Mouse (Mus musculus): ENCODE measurements around the gene Vav3. TPM values are rescaled to one million over a fixed set of nuclear protein-coding genes. Genes with fewer than 3 reads are reported as not detected.

Vav3 gene
- total RNA-seq (2021) = 1 to 10 TPM; 7.0 to 8.1 TPM
- long read RNA-seq, full-length matches to known transcripts = 1 of 3 reads
- long read RNA-seq, partial matches to known transcripts = 0 of 3 reads
- long read RNA-seq, other reads (novel, unspliced or antisense) = 2 of 3 reads

- peak; percentile 51 to 71 for DNase-seq (ENCODE audit: low spot score in 2 of 2)
These were observed at the start of gene Vav3 for GRCm38 (mm10) chr3:109340274-109341070. Gene Vav3 (plus strand): TSS chr3:109340653.

DNA sequence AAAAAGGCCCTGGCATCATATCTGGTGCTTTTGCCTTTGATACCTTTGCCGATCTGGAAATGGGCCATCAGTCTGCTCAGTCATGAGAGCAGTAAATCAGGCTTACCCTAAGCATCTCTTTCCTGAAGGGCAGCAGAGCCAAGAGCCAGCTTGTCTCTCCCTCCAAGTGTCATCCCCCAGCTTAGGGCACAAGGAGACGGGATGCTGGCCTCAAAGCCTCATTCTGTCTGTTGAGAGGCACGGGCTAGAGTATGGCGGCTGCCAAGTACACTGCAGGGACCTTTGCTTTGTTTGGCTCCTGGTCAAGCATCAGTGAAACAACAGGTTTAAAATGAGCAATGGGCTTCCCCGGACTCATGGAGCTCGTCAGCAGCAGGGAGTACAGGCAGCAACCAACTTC lies 41.6 kb upstream of the Vav3 start:
- DNase-seq (ENCODE audit: low spot score in 2 of 2) = no peak

- DNase-seq (ENCODE audit: low spot score in 2 of 2) = no peak
These were observed 41.0 kb upstream of the Vav3 start for GRCm38 (mm10) chr3:109299303-109300074.

DNA sequence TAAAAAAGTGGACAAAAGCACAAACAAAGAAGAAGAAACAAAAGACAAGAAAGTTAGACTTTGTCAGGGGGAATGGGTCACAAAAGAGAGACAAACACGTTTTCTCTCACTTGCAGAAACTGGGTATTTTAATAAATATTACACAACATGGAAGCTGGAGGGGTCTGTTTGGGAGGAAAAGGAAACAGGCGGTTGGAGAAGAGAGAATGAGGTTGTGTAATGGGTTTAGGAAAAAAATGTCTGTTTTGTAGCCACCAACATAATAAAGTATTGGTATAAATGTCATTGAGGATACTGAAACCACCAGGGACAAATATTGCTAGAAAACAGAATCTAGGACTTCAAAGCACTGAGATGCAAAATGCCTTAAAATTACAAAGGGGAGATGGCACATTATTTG lies 38.4 kb upstream of the Vav3 start:
- DNase-seq (ENCODE audit: low spot score in 2 of 2) = no peak

GRCm38 (mm10) chr3:109307406-109307805 lies 33.0 kb upstream of the Vav3 start:
- DNase-seq (ENCODE audit: low spot score in 2 of 2) = peak; percentile 17 to 35

DNA sequence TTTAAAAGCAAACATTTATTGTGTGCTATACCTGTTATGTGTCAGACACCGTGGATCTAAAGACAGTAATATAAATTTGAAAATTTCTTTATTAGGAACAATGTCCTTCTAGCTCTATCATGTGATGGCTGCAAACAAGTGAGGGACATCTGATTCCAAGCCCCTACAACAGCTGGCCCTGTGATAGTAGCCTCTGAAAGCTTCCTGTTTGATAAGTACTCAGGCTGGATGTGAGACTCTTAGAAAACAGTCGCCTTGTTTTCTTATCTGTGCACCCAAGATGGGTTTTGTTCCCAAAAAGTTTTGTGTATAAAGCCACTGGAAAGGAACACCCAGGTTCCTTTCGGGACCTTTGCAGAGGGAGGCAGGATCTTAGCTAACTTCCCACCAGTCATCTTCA lies 32.0 kb upstream of the Vav3 start:
- DNase-seq (ENCODE audit: low spot score in 2 of 2) = no peak

DNA sequence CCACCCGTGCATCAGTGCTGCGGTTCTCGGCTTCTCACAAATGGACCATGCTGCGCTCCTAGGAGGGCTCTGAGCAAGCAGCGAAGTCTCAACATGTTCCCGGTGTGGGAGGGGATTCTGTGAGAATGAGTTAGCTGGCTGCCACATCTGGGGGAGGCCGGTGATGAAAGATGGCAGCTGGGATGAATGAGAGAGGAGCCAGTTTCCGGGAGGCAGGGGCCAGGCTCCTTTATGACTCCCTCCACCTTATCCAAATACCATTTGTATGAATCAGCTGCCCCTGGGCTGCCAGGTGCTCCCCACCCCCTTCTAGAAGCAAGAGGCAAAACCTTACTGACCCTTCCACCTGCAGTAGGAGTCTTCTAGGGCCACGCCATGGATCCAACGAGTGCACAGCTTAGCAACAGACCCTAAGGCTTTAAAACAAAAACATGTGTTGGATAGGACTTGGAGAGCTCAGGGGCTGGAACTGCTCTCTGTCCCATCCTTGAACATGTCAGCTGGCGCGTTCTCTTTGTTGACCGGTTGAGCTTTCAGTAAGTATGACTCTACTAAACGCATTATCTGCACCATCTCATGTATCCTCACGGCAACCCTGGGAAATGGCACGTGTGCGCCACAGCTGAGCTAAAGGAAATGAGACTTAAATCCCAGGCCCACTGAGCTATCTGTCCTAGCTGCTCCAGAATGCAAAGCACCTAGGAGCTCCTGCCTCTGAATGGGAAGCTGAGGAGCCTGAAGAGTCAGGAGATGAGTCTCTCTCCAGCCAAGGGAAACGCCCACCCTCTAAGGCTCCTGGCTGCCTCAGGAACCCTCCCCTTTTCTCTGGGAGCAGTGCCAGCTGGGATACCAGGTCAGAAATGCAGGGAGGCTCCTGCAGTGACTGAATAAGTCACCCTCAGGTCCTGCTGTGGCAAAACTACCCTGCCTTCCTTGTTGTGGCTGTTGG lies 30.9 kb upstream of the Vav3 start:
- no peak for DNase-seq (ENCODE audit: low spot score in 2 of 2)

DNA sequence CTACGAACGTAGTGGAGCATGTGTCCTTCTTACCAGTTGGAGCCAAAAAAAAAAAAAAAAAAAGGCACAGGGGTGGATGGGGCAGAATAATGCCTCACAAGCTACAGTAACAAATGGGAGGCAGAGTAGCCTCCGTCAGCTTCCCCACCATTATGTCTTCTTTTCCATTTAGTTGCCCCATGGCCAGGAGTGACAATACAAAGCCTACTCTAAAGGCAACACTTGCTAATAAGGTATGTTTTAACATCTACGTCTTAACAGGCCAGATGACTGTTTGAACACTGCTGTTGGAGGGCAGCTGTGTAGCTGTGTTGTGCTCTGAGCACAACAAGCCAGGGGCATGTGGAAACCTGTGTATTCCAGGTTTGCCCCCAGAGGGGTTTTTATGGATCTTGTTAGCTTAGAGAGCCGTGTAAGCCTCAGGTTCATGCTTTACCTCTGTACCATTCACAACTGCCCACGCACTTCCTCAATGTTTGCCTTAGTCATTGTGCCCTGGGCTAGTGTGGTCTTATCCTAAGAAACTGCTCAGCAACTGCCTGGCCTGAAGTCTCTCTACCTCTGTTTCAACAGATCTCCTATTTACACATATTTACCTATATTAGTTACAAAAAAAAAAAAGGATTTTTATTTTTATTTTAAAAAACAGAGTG lies 29.2 kb upstream of the Vav3 start:
- no peak for DNase-seq (ENCODE audit: low spot score in 2 of 2)

DNA sequence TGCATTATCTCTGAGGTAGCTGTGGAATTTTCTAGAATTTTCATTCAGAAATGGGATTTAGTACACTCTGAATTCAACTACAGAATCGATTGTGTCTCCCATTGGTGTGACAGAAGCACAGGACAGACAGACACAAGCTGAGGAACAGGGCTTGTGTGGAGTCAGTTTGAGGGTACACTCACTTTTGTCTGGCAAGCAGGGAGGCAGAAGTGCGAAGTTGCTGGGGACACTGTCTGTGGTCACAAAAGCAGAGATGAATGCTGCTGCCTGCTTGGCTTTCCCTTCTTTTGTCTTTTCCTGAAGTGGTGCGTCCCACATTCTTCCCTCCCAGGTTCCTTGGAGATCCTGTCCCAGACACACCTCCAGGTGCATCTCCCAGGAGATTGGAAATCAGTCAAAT lies 28.6 kb upstream of the Vav3 start:
- no peak for DNase-seq (ENCODE audit: low spot score in 2 of 2)

- no peak for DNase-seq (ENCODE audit: low spot score in 2 of 2)
These were observed 27.0 kb upstream of the Vav3 start for GRCm38 (mm10) chr3:109313501-109313900.

DNA sequence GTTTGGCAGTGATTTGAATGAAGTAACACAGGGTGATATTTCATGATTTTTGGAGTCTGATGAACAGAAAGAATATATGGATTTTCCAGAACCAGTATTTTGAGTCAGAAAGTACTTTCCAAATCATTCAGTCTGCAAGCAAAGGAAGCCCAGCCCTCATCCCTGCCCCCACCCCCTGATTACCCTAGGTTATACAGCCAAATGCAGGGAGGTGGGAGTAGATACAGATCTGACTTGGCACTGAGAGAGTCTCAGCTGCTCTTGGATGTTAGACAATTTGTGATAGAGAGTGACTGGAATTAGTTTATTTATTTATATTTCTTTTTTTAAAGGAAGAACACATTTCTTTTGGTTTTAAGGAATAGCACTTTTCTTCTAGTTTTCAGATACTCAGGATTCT lies 18.2 kb upstream of the Vav3 start:
- no peak for DNase-seq (ENCODE audit: low spot score in 2 of 2)

DNA sequence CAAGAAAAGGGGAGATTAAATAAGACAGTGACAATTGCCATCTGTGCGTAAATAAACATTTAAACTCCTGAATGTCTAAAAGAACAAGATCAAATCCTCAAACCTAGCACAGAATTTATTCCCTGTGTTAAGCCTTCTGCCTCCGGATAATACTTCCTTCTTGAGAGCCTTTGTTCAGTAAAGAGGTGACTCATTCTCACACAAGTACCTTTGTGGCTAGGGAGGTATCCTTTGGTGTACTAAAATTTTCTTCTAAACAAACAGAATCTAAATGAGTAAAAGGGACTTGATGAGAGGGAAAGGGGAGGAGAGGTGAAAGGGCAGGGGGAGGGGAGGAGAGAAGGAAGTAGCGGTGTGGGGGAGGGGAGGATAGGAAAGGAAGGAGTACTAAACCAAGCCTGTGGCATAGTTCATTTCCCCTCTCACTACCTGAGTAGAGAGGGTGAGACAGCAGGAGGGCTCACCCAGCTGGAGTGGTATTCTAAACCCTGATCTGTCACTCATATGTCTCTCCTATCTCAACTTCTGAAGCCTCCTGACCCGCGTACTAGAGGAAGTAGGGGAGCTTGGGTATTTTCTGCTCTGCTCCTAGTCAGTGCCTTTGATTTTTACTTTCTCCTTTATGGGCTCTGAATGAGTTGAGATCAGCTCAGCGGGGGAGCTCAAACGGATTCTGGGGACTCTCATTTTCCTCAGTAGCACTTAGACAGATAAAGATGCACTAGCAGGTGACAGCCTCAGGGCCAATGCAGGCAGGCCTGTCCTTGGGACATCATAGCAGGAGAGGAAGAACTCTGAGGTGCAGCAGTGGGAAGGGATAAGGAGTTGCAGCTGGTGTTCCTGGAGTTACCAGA lies 16.8 kb upstream of the Vav3 start:
- DNase-seq (ENCODE audit: low spot score in 2 of 2) = no peak

DNA sequence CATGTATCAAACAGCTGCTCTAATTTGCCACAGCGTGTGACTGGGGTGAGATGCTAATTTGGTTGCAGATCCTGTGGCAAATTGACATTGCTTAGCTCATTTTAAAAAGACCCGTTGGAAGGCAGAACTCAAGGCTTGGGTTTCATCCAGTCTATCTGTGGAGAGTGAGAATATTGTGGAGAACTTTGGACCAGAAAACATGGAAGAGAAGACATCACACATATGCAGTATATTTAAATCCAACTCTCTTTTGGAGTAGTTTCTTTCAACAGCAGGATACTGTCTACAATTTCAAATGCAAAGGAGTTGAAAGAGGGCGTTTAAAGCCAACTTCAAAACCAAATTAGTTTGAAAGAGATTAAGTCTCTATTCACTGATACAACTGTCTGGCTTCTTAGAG lies 13.3 kb upstream of the Vav3 start:
- no peak for DNase-seq (ENCODE audit: low spot score in 2 of 2)

- no peak for DNase-seq (ENCODE audit: low spot score in 2 of 2)
These were observed 7.7 kb upstream of the Vav3 start for GRCm38 (mm10) chr3:109332755-109333154.

DNA sequence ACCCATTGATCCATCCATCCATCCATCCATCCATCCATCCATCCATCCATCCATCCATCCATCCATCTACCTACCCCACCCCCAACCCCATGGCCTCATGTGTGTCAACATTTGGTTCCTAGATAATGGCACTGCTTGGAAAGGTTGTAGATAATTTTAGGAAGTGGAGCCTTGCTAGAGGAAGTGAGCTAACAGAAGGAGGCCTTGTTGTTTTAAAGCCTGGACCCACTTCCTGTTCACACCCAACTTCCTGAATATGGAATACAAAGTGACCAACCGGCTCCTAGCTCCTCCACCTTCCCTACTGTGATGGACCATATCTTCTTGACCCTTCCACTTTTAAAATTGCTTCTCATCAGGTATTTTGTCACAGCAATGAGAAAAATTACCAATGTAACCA lies 5.0 kb upstream of the Vav3 start:
- DNase-seq (ENCODE audit: low spot score in 2 of 2) = no peak

DNA sequence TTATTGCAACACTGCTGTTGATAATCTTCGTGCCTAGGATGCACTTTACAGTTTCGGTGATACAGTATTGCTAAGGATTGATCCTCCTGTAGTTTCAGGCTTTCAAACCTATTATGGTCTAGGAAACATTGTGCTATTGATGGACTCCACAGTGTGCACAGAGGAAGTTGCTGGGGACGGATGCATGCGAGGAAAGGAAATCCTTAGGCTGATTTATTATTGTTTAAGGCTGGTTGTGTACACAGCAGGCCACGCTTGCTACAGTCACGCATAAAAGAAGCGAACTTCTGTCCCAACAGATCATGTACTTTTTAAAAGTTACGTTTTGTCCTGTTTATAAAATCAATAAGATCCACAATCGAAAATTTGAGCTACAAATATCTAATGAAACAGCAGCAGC lies 1.2 kb upstream of the Vav3 start:
- no peak for DNase-seq (ENCODE audit: low spot score in 2 of 2)

GRCm38 (mm10) chr3:109339941-109340273 lies 546 bp upstream of the Vav3 start:
- peak; percentile 22 to 43 for DNase-seq (ENCODE audit: low spot score in 2 of 2)

GRCm38 (mm10) chr3:109341071-109341480 lies 623 bp downstream of the Vav3 start:
- no peak for DNase-seq (ENCODE audit: low spot score in 2 of 2)

DNA sequence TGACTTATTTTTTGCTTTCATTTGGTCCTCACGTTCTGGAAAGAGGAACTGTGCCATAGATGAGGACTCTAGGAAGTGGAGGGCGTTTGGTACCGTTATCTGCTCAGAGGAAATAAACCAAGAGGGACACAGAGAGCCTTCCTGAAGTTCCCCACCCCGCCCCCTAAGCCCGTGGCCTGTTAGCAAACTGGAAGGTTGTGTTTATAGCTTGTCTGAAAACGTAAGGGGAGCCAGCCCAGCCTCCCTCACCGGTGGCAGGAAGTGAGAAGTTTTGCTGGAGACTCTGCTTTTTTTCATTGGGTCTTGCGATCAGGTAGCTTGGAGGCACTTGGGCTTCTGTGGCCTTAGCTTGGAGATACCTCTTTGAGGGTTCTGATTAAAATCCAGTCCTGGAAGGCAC lies 1.2 kb downstream of the Vav3 start:
- DNase-seq (ENCODE audit: low spot score in 2 of 2) = no peak
